Comparison of ENCODE assay signal across 22 mouse cellular contexts in genomic region chr9:97891415-97891814, GRCm38 (mm10).
DNase-seq lines count a peak whose midpoint lies in the region; ATAC-seq and TF ChIP-seq lines count a peak whose summit lies in the region.
"Had no signal": no experiment of that assay in that cellular context is flagged by ENCODE, and none has a peak within 500 bp of the region (broad histone marks: within the 10 kb centered on the region; RNA-seq: fewer than 3 reads in every experiment).

No protein-coding gene starts in this region.

- no peak overlapping the region for H3K27ac ChIP-seq in heart, adult 2 months
- no peak overlapping the region for H3K27ac ChIP-seq in kidney, embryonic 14.5 days (ENCODE audit: low read depth, low read length)
- no peak overlapping the region for H3K27ac ChIP-seq in kidney, embryonic 15.5 days
- no peak overlapping the region for H3K27ac ChIP-seq in kidney, postnatal 0 days

- TF ChIP-seq CTCF in heart, adult 2 months (IDR thresholded peaks at IDR 0.05): no peak
- no peak for TF ChIP-seq CTCF in kidney, postnatal 0 days (IDR thresholded peaks at IDR 0.05; ENCODE audit: low read depth)

- no peaks in the 10 kb centered on the region for H3K36me3 ChIP-seq in heart, adult 2 months (ENCODE audit: control insufficient read depth, insufficient read depth, low read length)
- H3K36me3 ChIP-seq in kidney, embryonic 14.5 days (ENCODE audit: control insufficient read depth, insufficient read depth, low read length): no peaks in the 10 kb centered on the region
- no peaks in the 10 kb centered on the region for H3K36me3 ChIP-seq in kidney, embryonic 15.5 days
- H3K36me3 ChIP-seq in kidney, postnatal 0 days (ENCODE audit: insufficient read depth, low read length): no peaks in the 10 kb centered on the region
- H3K36me3 ChIP-seq in myocyte (ENCODE audit: control insufficient read depth, insufficient read depth): no peaks in the 10 kb centered on the region
- H3K36me3 ChIP-seq: G1E had no signal

- no peak overlapping the region for H3K9ac ChIP-seq in heart, adult 2 months (ENCODE audit: low read depth, low read length)
- H3K9ac ChIP-seq in kidney, embryonic 14.5 days (ENCODE audit: low read depth, low read length): no peak overlapping the region
- H3K9ac ChIP-seq in kidney, embryonic 15.5 days: no peak overlapping the region
- H3K9ac ChIP-seq in kidney, postnatal 0 days (ENCODE audit: low read depth, low read length): no peak overlapping the region

- no peak overlapping the region for H3K4me2 ChIP-seq in kidney, embryonic 14.5 days (replicated peaks; ENCODE audit: low read depth, low read length)
- H3K4me2 ChIP-seq in kidney, embryonic 15.5 days: no peak overlapping the region
- no peak overlapping the region for H3K4me2 ChIP-seq in kidney, postnatal 0 days (ENCODE audit: low read length)
- peak overlapping the region; percentile 24 for H3K4me2 ChIP-seq in myocyte (ENCODE audit: low read depth)

- DNase-seq in heart, adult 11 months: peak; percentile 42
- no peak for DNase-seq in heart, adult 2 months
- peak; percentile 53 for DNase-seq in kidney, postnatal 0 days (ENCODE audit: low spot score)
- no peak for DNase-seq in kidney, adult 18-20 months
- no peak for DNase-seq in spleen, adult 12 weeks (ENCODE audit: low spot score)
- DNase-seq: adrenal gland, adult 2 months; adrenal gland, adult 8-10 months; adrenal gland, postnatal 10 days; adrenal gland, postnatal 14 days; adrenal gland, postnatal 25 days; adrenal gland, postnatal 36 days; B cell, adult 2 months; cerebellum, adult 11 months; cerebellum, adult 11-12 months had no signal

- H3K9me3 ChIP-seq in kidney, embryonic 14.5 days (ENCODE audit: control insufficient read depth, low read length): no peaks in the 10 kb centered on the region
- no peaks in the 10 kb centered on the region for H3K9me3 ChIP-seq in kidney, embryonic 15.5 days (replicated peaks)
- H3K9me3 ChIP-seq in kidney, postnatal 0 days (replicated peaks; ENCODE audit: low read length): no peaks in the 10 kb centered on the region

- TF ChIP-seq EP300 in heart, adult 2 months (IDR thresholded peaks at IDR 0.05; ENCODE audit: insufficient read depth, low read depth, low read length): no peak

- peak; percentile 62; the same call in 1 of the 2 replicates for ATAC-seq in kidney, embryonic 14.5 days (ENCODE audit: low FRiP score, low TSS enrichment)
- ATAC-seq in kidney, embryonic 15.5 days (replicated peaks; ENCODE audit: low FRiP score): no peak
- no peak for ATAC-seq in kidney, postnatal 0 days (replicated peaks; ENCODE audit: low FRiP score, low read depth)
- ATAC-seq: activated CD4-positive, CD25-positive, alpha-beta regulatory T cell, adult 4 months; CD4-positive, CD25-positive, alpha-beta regulatory T cell, adult 4 months; Patski had no signal

- no peak for TF ChIP-seq POLR2A in heart, adult 2 months (IDR thresholded peaks at IDR 0.05; ENCODE audit: insufficient read depth, low read depth, low read length)
- TF ChIP-seq POLR2A in myocyte (IDR thresholded peaks at IDR 0.05; ENCODE audit: insufficient read length, low read depth): no peak

- WGBS in heart, adult 2 months: 84% methylated on average over 3 of the region's 3 CpGs
- 23% methylated on average over 3 of the region's 3 CpGs for WGBS in kidney, embryonic 14.5 days
- WGBS in kidney, embryonic 15.5 days: 27% methylated on average over 3 of the region's 3 CpGs
- 31% methylated on average over 3 of the region's 3 CpGs for WGBS in kidney, postnatal 0 days

- H3ac ChIP-seq in myocyte (ENCODE audit: control insufficient read depth, insufficient read length): no peak overlapping the region

- intact Hi-C loops in heart, adult 2 months (cut with DNase I): no loop called here

- H3K27me3 ChIP-seq in heart, adult 2 months (ENCODE audit: control insufficient read depth, insufficient read depth, low read length): no peaks in the 10 kb centered on the region
- H3K27me3 ChIP-seq in kidney, embryonic 14.5 days (ENCODE audit: control insufficient read depth, insufficient read depth, low read length): no peaks in the 10 kb centered on the region
- no peaks in the 10 kb centered on the region for H3K27me3 ChIP-seq in kidney, embryonic 15.5 days
- no peaks in the 10 kb centered on the region for H3K27me3 ChIP-seq in kidney, postnatal 0 days (ENCODE audit: insufficient read depth, low read length)
- no peaks in the 10 kb centered on the region for H3K27me3 ChIP-seq in myocyte (ENCODE audit: control insufficient read depth, insufficient read depth, insufficient read length)
- H3K27me3 ChIP-seq: CH12.LX, Patski had no signal

- no peaks in the 10 kb centered on the region for H3K4me1 ChIP-seq in heart, adult 2 months (ENCODE audit: control insufficient read depth, insufficient read depth, low read length)
- no peaks in the 10 kb centered on the region for H3K4me1 ChIP-seq in kidney, embryonic 14.5 days (ENCODE audit: control insufficient read depth, insufficient read depth, low read length)
- no peaks in the 10 kb centered on the region for H3K4me1 ChIP-seq in kidney, embryonic 15.5 days
- H3K4me1 ChIP-seq in kidney, postnatal 0 days (replicated peaks; ENCODE audit: insufficient read depth, low read length): no peaks in the 10 kb centered on the region

- H3K79me2 ChIP-seq in heart, adult 2 months (replicated peaks; ENCODE audit: control insufficient read depth, insufficient read depth, low read length): no peaks in the 10 kb centered on the region
- H3K79me2 ChIP-seq in myocyte (ENCODE audit: control insufficient read depth, insufficient read depth): no peaks in the 10 kb centered on the region

- H3K4me3 ChIP-seq in heart, adult 2 months: no peak overlapping the region
- no peak overlapping the region for H3K4me3 ChIP-seq in kidney, embryonic 14.5 days (ENCODE audit: low read length)
- no peak overlapping the region for H3K4me3 ChIP-seq in kidney, embryonic 15.5 days (replicated peaks)
- H3K4me3 ChIP-seq in kidney, postnatal 0 days (replicated peaks; ENCODE audit: low read depth, low read length): no peak overlapping the region
- H3K4me3 ChIP-seq in myocyte: no peak overlapping the region

TF ChIP-seq in myocyte, 11 proteins besides CTCF, POLR2A, EP300 and RAD21:
- TF ChIP-seq REST (IDR thresholded peaks at IDR 0.05; ENCODE audit: insufficient read depth, insufficient read length) (no peak), TCF3 (IDR thresholded peaks at IDR 0.05; ENCODE audit: insufficient read length, low read depth) (no peak), TCF12 (IDR thresholded peaks at IDR 0.05; ENCODE audit: insufficient read depth, poor library complexity, severe bottlenecking) (no peak), USF1 (IDR thresholded peaks at IDR 0.05; ENCODE audit: low read depth) (no peak), MYOG (IDR thresholded peaks at IDR 0.05; ENCODE audit: control insufficient read depth in 1 of 3, insufficient read depth in 1 of 3, insufficient read length in 2 of 3, low read depth in 2 of 3) (no peak), POLR2AphosphoS2 (IDR thresholded peaks at IDR 0.05; ENCODE audit: insufficient read length, low read depth) (no peak), CEBPB (IDR thresholded peaks at IDR 0.05; ENCODE audit: insufficient read depth, poor library complexity, severe bottlenecking) (no peak), MYOD1 (IDR thresholded peaks at IDR 0.05; ENCODE audit: control insufficient read depth in 1 of 3, insufficient read length in 2 of 3, low read depth in 2 of 3) (no peak), SRF (IDR thresholded peaks at IDR 0.05; ENCODE audit: control insufficient read depth, insufficient read length, low read depth) (no peak), E2F4 (IDR thresholded peaks at IDR 0.05; ENCODE audit: insufficient read depth) (no peak), MAX (IDR thresholded peaks at IDR 0.05; ENCODE audit: low read depth) (no peak)

Comparison
In these comparisons a context has a peak if more than half of its experiments do, and no peak if none do; other contexts are left out.
1. DNase-seq: peak in heart, adult 11 months (single experiment) and kidney, postnatal 0 days (single experiment); none in heart, adult 2 months (0 of 2), kidney, adult 18-20 months (single experiment) and spleen, adult 12 weeks (single experiment).